Mouse (Mus musculus): Measurements from ENCODE around the gene Cfap126. TPM values are rescaled to one million over a fixed set of nuclear protein-coding genes. Genes with fewer than 3 reads are reported as not detected.
"Not testable (repeated sequence)": the region's sequence is repeated elsewhere in the genome, so short reads cannot be mapped to it uniquely, and the experiment has no call there.

The Cfap126 gene
- polyA plus RNA-seq (2015; fragmentation: Nextera tagmentation; extraction: Ambion mirVana) = 7.7 and 14.1 TPM in 2 replicates

DNA sequence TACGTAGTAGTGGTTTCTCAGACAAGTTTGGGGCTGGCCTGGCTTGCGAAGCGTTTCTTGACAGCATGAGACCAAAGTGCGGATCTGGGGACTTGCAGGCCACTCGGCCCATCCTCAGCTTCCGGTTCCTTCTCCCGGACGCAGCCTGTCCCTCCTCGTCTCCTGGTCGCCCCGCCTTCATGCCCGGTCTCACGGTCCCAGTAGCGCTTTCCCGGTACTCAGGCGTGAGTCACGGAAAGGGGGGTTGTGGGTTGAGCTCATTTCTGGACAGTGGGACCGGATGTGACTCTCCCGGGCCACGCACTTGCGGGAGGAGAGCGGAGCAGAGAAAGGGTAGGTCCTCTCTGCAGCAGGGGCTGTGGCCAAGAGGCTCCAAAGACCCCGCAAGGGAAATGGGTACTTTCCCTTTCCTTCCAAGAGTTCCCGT, at the start of gene Cfap126:
TSS of gene Cfap126 (plus strand) at position 46 of the 427 bp plus-strand sequence.
- H3K27ac ChIP-seq (replicated peaks) = peak within 1 kb of the TSS; percentile 62

DNA sequence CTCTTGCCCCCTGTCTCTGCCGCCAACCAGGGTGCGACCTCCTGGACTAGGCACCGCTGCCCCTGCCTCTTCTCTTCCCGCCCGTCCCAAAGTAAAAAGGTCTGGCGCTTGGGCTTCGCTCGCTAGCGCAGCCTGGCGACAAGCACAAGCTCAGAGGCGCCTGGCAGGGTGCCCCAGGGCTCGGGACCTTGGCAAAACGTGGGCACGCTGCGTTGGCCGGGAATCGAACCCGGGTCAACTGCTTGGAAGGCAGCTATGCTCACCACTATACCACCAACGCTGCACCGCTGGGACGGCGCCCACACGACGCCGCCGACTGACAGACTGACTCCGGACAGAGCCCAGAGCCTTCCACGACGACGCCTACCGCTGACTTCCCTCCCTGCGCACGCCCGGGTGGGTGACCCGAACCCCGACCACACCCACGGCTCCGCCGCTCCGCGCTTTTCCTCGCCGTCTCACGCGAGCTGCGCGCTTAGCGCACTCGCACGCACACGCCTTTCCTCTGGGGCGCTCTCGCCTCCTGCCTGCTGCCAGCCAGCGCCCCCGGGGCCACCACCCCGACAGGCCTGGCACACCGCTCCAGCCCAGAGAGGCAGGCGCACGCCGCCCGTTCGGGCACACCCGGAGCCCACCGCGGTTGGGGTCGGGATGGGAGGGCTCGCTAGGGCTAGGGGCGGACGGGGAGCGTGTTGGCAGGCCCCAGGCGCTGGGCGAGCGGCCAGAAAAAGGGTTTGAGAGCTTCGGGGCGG, 49.1 kb upstream of the Cfap126 start, which contains the start of gene Fcgr3:
TSS of gene Fcgr3 (minus strand) at position 445 of the 752 bp plus-strand sequence.
- not testable (repeated sequence) for H3K9ac ChIP-seq; H3K36me3 ChIP-seq; H3K4me1 ChIP-seq (replicated peaks); H3K27ac ChIP-seq (replicated peaks); H3K9me3 ChIP-seq
- Histone ChIP-seq H3K27me3 (peaks cover 32% of the 10 kb centered on the region), H3K4me3 (peak within 1 kb of the TSS; percentile 31), H3K4me2 (peak within 1 kb of the TSS; percentile 45)
- 2% methylated on average over 43 of the region's 75 CpGs for WGBS
- peak; percentile 64 for ATAC-seq (ENCODE audit: low FRiP score, low read depth)

More for the DNA sequence above, at the start of gene Cfap126:
- Histone ChIP-seq H3K9ac (peak within 1 kb of the TSS; percentile 52), H3K4me3 (peak within 1 kb of the TSS; percentile 49), H3K36me3 (no peaks in the 10 kb centered on the region), H3K4me1 (replicated peaks) (peaks cover 36% of the 10 kb centered on the region), H3K9me3 (no peaks in the 10 kb centered on the region), H3K4me2 (peak within 1 kb of the TSS; percentile 85), H3K27me3 (no peaks in the 10 kb centered on the region)
- ATAC-seq (ENCODE audit: low FRiP score, low read depth) = no peak
- under 1% methylated on average over 24 of the region's 24 CpGs for WGBS

DNA sequence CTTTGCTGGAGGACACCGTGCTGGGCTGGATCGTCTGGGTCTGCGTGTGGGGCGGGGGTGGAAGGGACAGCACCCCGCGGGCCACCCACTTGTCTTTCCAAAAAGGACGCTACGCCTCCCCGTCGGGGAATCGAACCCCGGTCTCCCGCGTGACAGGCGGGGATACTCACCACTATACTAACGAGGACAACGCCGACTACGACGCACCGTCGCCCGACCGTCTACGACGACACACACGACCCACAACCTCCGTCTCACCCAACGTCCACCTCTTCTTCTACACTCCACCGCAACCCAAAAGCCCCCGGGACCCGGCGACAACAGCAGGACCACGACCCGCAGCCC, 48.5 kb upstream of the Cfap126 start:
- peak; percentile 31 for ATAC-seq (ENCODE audit: low FRiP score, low read depth)
- under 1% methylated on average over 24 of the region's 35 CpGs for WGBS
- H3K4me2 ChIP-seq = peak overlapping the region; percentile 43
- peak overlapping the region; percentile 27 for H3K4me3 ChIP-seq
- H3K27ac ChIP-seq (replicated peaks); H3K9me3 ChIP-seq; H3K4me1 ChIP-seq (replicated peaks); H3K36me3 ChIP-seq; H3K9ac ChIP-seq: not testable (repeated sequence)
- H3K27me3 ChIP-seq = peaks cover 35% of the 10 kb centered on the region

DNA sequence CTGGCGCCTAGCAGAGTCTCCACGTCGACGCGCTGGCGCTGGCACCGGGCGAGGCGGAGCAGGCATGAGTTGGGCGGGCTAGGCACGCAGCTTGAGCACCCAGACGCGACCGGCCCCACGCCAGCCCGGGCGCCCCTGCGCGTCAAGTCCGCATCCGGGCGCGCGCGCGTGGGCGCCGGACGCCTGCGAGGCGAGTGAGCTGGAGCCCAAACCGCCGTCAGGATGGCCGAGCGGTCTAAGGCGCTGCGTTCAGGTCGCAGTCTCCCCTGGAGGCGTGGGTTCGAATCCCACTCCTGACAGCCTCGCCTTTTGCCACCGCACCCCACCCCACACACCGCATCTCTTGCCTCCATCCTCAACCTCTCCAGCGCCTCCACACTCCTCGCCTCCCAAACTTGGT, 48.0 kb upstream of the Cfap126 start:
- not testable (repeated sequence) for H3K27ac ChIP-seq (replicated peaks); H3K9ac ChIP-seq; H3K9me3 ChIP-seq; H3K36me3 ChIP-seq; H3K4me1 ChIP-seq (replicated peaks)
- peak; percentile 19 for ATAC-seq (ENCODE audit: low FRiP score, low read depth)
- peaks cover 35% of the 10 kb centered on the region for H3K27me3 ChIP-seq
- peak overlapping the region; percentile 31 for H3K4me3 ChIP-seq
- 6% methylated on average over 31 of the region's 45 CpGs for WGBS
- H3K4me2 ChIP-seq = peak overlapping the region; percentile 45

DNA sequence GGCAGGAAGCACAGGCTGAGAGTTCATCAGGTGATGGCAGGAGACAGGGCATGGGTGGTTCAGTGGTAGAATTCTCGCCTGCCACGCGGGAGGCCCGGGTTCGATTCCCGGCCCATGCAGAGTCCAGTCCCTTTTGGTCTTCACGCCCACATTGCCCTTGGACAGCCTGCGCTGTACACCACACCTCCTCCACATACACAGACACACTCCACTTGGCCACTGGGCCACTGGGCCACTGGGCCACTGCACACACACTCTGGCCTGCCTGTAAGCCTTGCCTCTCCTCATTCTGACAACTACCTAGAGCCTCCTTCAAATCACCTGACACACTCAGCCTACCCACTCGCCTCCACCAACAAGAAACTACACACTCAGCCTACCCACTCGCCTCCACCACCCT, 47.1 kb upstream of the Cfap126 start:
- WGBS = 47% methylated on average over 3 of the region's 10 CpGs
- not testable (repeated sequence) for H3K9ac ChIP-seq; H3K9me3 ChIP-seq; H3K4me3 ChIP-seq; H3K36me3 ChIP-seq; H3K4me2 ChIP-seq; H3K27ac ChIP-seq (replicated peaks); H3K4me1 ChIP-seq (replicated peaks)
- peaks cover 37% of the 10 kb centered on the region for H3K27me3 ChIP-seq
- ATAC-seq (ENCODE audit: low FRiP score, low read depth) = peak; percentile 31

DNA sequence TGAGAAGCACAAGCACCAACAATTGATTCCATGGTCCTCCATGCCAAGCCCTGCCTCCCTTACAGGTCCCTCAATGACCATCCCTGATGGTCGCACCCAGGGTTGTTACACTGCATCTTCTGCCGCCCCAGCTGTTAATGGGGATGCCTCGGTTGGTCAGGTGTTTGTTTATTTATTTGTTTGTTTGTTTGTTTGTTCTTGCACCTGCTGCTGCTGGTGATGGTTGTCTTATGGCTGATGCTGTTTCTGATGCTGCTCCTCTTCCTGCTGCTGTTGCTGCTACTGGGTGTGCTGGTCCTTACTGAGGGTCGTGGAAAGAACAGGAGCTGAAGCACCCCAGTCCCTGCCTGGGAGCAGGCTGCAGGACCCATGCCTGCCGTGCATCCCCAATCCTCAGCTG, 45.8 kb upstream of the Cfap126 start:
- 48% methylated on average over 5 of the region's 5 CpGs for WGBS

DNA sequence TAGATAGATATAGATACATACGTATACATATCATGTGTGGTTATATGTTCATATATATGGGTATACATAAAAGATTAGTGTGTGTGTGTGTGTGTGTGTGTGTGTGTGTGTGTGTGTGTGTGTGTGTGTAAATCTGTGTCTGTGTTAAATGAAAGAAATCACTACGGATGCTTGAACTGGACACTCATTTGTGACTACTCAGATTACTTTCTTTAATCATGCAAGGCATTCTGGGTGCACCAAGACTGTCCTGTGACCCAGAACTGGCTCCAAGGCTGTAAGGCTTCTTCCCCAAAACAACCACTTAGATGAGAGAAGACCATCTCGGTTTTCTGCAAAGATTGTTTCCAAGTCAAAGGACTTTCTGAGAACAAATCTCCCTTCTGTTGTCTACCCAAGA, 44.2 kb upstream of the Cfap126 start:
- H3K36me3 ChIP-seq; H3K9me3 ChIP-seq; H3K4me1 ChIP-seq (replicated peaks); H3K9ac ChIP-seq; H3K4me2 ChIP-seq; H3K27ac ChIP-seq (replicated peaks); H3K4me3 ChIP-seq; ATAC-seq (ENCODE audit: low FRiP score, low read depth): not testable (repeated sequence)
- 60% methylated on average over 3 of the region's 3 CpGs for WGBS
- peaks cover 32% of the 10 kb centered on the region for H3K27me3 ChIP-seq

More for the DNA sequence above, 45.8 kb upstream of the Cfap126 start:
- not testable (repeated sequence) for H3K4me2 ChIP-seq; H3K27ac ChIP-seq (replicated peaks); H3K9me3 ChIP-seq; H3K4me1 ChIP-seq (replicated peaks); H3K36me3 ChIP-seq; ATAC-seq (ENCODE audit: low FRiP score, low read depth); H3K4me3 ChIP-seq; H3K9ac ChIP-seq
- H3K27me3 ChIP-seq = peaks cover 35% of the 10 kb centered on the region

DNA sequence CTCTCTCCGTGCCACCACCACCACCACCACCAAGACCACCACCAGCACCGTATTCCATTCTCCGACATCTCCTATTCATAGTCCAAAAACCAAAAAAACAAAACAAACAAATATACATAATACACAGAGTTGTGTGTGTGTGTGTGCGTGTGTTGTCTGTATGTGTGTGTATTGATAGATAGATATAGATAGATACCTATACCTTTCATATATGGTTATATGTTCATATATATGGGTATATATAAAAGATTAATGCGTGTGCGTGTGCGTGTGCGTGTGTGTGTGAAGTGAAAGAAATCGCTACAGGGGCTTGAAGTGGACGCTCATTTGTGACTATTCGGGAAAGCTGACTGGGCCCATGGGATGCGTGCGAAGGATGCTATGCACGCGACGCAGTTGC, 42.8 kb upstream of the Cfap126 start:
- Histone ChIP-seq H3K4me2 (peak overlapping the region; percentile 33), H3K4me3 (peak overlapping the region; percentile 10; the same call in 1 of the 2 replicates), H3K27me3 (peaks cover 26% of the 10 kb centered on the region)
- H3K36me3 ChIP-seq; H3K9me3 ChIP-seq; H3K4me1 ChIP-seq (replicated peaks); ATAC-seq (ENCODE audit: low FRiP score, low read depth); H3K27ac ChIP-seq (replicated peaks); H3K9ac ChIP-seq: not testable (repeated sequence)
- WGBS = 17% methylated on average over 16 of the region's 16 CpGs

DNA sequence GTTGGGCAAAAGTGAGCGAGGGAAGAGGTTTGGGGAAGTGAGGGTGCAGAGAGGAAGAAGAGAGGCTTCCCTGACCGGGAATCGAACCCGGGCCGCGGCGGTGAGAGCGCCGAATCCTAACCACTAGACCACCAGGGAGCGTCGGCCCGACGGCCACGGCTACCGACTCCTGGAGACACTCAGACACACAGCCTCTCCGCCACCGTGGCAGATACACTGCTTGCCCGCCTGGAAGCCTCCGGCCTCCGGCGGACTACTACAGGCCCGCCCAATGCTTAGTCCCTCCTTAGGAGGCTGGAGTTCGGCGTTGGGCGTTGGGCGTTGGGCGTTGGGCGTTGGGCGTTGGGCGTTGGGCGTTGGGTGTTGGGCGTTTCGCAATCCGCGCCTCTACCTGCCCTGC, 42.0 kb upstream of the Cfap126 start:
- no CpG with 5 or more reads among the region's 35 CpGs for WGBS
- ATAC-seq (ENCODE audit: low FRiP score, low read depth) = peak; percentile 20; the same call in 1 of the 2 replicates
- H3K4me1 ChIP-seq (replicated peaks); H3K27ac ChIP-seq (replicated peaks); H3K4me3 ChIP-seq; H3K9me3 ChIP-seq; H3K36me3 ChIP-seq; H3K9ac ChIP-seq; H3K4me2 ChIP-seq: not testable (repeated sequence)
- H3K27me3 ChIP-seq = peaks cover 22% of the 10 kb centered on the region

DNA sequence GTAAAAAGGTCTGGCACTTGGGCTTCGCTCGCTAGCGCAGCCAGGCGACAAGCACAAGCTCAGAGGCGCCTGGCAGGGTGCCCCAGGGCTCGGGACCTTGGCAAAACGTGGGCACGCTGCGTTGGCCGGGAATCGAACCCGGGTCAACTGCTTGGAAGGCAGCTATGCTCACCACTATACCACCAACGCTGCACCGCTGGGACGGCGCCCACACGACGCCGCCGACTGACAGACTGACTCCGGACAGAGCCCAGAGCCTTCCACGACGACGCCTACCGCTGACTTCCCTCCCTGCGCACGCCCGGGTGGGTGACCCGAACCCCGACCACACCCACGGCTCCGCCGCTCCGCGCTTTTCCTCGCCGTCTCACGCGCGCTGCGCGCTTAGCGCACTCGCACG, 41.5 kb upstream of the Cfap126 start:
- ATAC-seq (ENCODE audit: low FRiP score, low read depth) = peak; percentile 12; the same call in 1 of the 2 replicates
- H3K4me2 ChIP-seq; H3K36me3 ChIP-seq; H3K4me3 ChIP-seq; H3K9me3 ChIP-seq; H3K4me1 ChIP-seq (replicated peaks); H3K9ac ChIP-seq; H3K27ac ChIP-seq (replicated peaks): not testable (repeated sequence)
- no CpG with 5 or more reads among the region's 45 CpGs for WGBS
- H3K27me3 ChIP-seq = peaks cover 24% of the 10 kb centered on the region

DNA sequence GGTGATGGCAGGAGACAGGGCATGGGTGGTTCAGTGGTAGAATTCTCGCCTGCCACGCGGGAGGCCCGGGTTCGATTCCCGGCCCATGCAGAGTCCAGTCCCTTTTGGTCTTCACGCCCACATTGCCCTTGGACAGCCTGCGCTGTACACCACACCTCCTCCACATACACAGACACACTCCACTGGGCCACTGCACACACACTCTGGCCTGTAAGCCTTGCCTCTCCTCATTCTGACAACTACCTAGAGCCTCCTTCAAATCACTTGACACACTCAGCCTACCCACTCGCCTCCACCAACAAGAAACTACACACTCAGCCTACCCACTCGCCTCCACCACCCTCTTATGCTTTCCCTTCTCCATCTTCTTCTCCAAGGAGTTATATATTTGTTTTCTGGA, 39.4 kb upstream of the Cfap126 start:
- not testable (repeated sequence) for H3K4me2 ChIP-seq; H3K9ac ChIP-seq; H3K9me3 ChIP-seq; H3K27ac ChIP-seq (replicated peaks); H3K4me3 ChIP-seq; H3K36me3 ChIP-seq; H3K4me1 ChIP-seq (replicated peaks)
- WGBS = 12% methylated on average over 7 of the region's 10 CpGs
- H3K27me3 ChIP-seq = peaks cover 25% of the 10 kb centered on the region
- ATAC-seq (ENCODE audit: low FRiP score, low read depth) = peak; percentile 13; the same call in 1 of the 2 replicates

DNA sequence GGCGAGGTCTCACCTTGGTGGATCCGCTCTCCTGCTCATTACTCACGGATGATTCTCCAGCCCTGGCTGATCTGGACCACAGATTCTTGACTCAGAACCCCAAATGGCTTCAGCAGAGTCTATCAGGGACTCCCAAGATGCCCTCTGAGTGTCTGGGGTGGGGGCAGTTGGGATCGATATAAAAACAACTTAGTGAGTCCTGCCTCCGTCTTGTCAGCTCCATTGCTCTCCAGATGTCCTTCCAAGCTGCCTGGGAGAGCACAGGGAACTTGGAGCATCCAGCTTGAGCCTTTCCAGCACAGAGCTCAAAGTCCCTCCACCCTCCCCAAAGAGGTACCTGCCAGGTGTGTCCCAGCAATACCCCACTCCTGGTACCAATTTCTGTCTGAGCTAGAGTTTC, 37.5 kb upstream of the Cfap126 start:
- 72% methylated on average over 5 of the region's 5 CpGs for WGBS

DNA sequence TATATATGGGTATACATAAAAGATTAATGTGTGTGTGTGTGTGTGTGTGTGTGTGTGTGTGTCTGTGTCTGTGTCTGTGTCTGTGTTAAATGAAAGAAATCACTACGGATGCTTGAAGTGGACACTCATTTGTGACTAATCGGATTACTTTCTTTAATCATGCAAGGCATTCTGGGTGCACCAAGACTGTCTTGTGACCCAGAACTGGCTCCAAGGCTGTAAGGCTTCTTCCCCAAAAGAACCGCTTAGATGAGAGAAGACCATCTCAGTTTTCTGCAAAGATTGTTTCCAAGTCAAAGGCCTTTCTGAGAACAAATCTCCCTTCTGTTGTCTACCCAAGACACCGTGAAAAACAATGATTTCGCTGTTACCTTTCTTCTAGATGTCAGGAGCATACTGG, 36.5 kb upstream of the Cfap126 start:
- not testable (repeated sequence) for H3K27ac ChIP-seq (replicated peaks); H3K9me3 ChIP-seq; H3K4me2 ChIP-seq; H3K4me3 ChIP-seq; H3K36me3 ChIP-seq; H3K4me1 ChIP-seq (replicated peaks); ATAC-seq (ENCODE audit: low FRiP score, low read depth); H3K9ac ChIP-seq
- 39% methylated on average over 5 of the region's 5 CpGs for WGBS
- H3K27me3 ChIP-seq = peaks cover 21% of the 10 kb centered on the region

More for the DNA sequence above, 37.5 kb upstream of the Cfap126 start:
- not testable (repeated sequence) for H3K4me2 ChIP-seq; H3K9me3 ChIP-seq; ATAC-seq (ENCODE audit: low FRiP score, low read depth); H3K4me1 ChIP-seq (replicated peaks); H3K36me3 ChIP-seq; H3K9ac ChIP-seq; H3K27ac ChIP-seq (replicated peaks); H3K4me3 ChIP-seq
- peaks cover 17% of the 10 kb centered on the region for H3K27me3 ChIP-seq

Data from hindbrain, embryonic 15.5 days (tissue).